Mouse (Mus musculus) ovary, adult 18-20 months (tissue): Measurements from ENCODE around the gene Dnaaf1.

Experiments used
- DNase-seq: peaks from one replicate; pipeline ENCODE4 v3.0.0; 2022; ENCODE audit warnings: low spot score, mixed read lengths

Dnaaf1 gene

DNA sequence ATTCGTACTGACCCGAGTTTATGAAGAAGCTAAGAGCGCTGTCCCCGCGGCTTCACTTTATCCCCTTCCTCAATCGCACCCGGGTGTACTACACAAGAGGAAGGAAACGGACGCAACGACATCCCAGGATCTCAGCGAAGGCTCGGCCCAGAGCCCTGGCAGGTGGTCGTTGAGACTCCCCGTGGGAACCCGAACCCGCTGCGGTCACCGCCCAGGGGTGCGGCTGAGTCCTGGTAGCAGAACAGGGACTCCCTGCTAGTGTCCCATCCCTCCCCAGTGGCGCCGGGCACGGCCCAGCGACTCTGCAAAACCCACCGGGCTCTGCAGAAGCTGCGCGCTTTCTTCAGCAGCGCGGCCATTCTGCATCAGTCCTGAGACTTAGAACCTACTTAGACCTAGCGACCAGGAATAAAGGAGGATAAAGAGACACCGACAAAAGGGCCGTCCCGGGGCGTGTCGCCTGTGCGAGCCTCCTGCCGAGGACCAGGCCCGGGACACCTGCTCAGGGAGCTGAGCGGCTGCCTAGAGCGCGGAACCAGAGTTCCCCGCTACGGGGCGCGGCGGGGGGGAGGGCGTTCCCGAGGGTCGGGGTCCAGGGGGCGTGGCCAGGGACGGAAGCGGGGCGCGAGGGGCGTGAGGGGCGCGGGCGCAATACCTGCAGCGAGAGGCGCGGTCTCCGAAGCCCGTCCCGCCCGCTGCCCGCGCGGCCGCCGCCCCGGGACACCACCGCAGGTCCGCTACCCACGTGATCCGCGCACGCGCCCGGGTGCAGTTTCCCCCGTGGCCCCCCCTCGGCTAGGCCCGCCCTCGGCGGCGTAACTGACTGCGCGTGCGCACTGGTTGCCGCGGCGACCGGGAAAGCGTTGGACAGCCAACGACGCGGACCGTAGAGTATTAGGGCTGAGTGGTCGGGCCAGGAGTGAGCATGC, at the start of gene Dnaaf1, which contains the start of gene Hsdl1:
Gene Dnaaf1 (plus strand): TSS at position 799 of the 929 bp plus-strand sequence.
Gene Hsdl1 (minus strand): TSS at position 747 of the 929 bp plus-strand sequence.
- peak; percentile 90 for DNase-seq

GRCm38 (mm10) chr8:119528762-119529161, 46.3 kb upstream of the Dnaaf1 start:
- DNase-seq, result no peak

GRCm38 (mm10) chr8:119530937-119531336, 44.1 kb upstream of the Dnaaf1 start:
- no peak for DNase-seq

DNA sequence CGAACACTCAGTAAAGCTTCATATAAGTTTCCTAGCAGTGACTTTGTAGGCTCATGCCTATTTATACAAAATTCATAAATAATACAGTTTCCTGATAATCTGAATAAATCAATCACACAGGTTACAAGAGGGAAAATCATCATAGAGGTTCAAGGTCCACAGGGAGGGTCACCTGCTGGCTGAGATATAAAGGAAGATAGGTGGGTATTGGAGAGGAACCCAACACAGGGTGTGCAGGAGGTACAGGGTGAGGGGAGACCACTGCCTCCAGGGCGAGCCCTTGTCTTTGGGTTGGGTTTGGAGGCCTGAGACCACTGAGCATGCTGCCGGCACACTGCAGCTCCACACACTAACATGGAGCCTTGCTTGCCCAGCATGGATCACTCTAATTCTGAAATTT, 43.6 kb upstream of the Dnaaf1 start:
- DNase-seq, result no peak

GRCm38 (mm10) chr8:119531973-119532372, 43.1 kb upstream of the Dnaaf1 start:
- DNase-seq, result no peak

GRCm38 (mm10) chr8:119544606-119545005, 30.4 kb upstream of the Dnaaf1 start:
- DNase-seq, result no peak

DNA sequence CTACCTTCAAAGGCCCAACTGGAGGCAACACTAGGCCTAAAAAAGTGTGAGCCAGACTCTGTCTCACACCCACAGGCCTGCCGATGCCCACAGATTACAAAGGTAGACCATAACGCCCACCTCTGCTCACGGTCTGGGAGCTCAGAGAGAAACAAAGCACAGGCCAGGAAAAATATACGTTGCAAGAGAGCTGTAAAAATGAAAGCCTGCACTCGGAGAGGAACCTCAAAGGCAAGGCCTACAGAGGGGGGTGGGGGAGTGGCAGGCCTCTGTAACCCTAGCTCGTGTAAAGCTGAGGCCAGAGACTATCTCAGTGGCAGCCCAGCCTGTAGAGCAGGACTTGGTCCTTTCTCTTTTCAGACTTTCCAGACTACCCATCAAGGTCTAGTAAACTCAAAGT, 29.9 kb upstream of the Dnaaf1 start:
- DNase-seq, result no peak

DNA sequence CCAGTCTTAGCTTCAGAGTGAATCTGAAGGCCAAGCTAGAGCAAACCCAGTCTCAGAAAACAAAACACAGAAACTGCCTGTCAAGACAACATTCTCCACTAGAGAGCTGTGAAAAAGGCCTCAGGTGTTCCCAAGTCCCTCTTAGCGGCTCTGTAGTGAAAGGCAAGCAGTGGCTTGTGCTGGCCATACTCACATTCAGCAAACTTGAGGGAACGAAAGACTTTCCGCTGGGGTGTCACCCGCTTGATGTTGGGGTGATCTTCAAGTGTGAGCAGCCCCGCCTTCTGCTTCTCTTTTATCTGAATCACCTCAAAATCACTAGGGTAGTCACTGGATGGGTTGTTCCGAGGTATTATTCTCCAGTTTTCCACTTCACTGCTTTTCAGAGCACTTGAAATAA, 29.2 kb upstream of the Dnaaf1 start:
- no peak for DNase-seq

- no peak for DNase-seq
Observed at GRCm38 (mm10) chr8:119547019-119547691, 27.9 kb upstream of the Dnaaf1 start.

- DNase-seq, result no peak
Observed at GRCm38 (mm10) chr8:119548560-119549113, 26.4 kb upstream of the Dnaaf1 start.

- DNase-seq, result no peak
Observed at GRCm38 (mm10) chr8:119552967-119553366, 22.1 kb upstream of the Dnaaf1 start.

DNA sequence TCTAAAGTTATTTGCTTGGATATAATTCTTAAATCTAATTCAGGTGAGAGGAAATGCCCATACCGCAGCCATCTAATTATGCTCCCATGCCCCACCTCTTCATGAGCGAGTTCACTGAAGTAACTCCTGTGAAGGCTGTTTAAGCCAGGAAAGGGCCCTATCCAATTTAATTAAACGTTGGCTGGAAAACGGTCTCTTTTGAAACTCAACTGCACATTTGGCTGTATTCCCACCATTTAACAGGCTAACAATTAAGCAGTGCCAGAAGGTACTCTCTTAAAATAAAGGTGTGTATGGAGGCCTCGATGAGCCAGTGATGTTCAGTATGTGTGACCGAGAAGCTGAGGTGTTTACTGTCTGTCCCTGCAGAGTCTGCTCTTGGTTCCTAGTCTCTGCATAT, 19.2 kb upstream of the Dnaaf1 start:
- DNase-seq, result no peak

DNA sequence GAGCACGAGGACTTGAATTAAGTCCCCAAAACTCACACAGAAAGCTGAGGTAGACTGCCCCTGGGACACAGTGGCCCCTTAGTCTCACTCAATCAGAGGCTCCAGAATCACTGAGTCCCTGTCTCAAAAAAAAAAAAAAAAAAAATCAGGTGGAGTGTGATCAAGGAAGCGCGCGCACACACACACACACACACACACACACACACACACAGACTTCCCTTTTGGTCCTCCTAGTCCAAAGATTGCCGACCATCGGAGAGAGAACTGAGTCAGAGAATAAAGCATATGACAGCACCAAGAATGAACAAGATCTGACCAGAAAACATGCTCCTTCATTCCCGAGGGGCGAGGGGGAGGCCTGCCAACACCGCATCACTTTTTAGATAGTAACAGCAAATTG, 17.9 kb upstream of the Dnaaf1 start:
- DNase-seq, result no peak

GRCm38 (mm10) chr8:119557821-119558602, 17.0 kb upstream of the Dnaaf1 start:
- no peak for DNase-seq

GRCm38 (mm10) chr8:119558603-119559401, 16.2 kb upstream of the Dnaaf1 start, which contains the start of gene Mbtps1:
TSS of gene Mbtps1 (minus strand) at chr8:119558735.
- DNase-seq, result peak; percentile 96

DNA sequence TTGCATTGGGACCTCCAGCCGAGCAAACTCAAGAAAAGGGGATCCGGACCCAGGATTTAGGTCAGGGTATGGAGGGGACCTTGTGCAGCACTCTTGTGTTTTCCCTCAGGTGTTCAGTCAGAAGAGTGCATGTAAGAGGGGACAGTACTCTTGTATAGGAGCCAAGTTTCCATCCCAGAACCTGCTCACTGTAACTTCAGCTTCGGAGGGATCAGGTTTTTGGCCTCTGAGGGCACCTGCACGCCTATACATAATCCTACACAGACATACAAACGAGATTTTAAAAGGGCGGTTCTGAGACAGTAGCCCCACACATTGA, 15.7 kb upstream of the Dnaaf1 start:
- DNase-seq, result no peak

GRCm38 (mm10) chr8:119563849-119564251, 11.2 kb upstream of the Dnaaf1 start:
- no peak for DNase-seq

DNA sequence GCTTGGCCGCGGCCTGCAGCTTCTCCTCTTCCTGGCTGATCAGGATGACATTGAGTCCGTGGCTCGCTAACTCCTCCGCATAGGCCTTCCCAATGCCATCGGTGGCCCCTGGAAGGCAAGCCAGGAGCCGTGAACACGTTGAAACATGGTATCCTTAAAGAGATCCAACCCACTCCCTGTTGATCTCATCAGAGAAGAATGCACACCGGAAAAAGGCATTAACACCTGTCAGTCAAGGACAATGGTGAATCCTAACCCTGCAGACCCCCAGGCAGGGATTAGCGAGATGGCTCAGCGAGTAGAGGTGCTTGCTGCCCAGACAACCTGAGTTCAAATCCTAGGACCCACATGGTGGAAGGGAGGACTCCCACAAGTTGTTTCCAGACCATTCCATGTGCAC, 8.7 kb upstream of the Dnaaf1 start:
- DNase-seq, result no peak

- DNase-seq, result no peak
Observed at GRCm38 (mm10) chr8:119568251-119568650, 6.8 kb upstream of the Dnaaf1 start.

GRCm38 (mm10) chr8:119568951-119569350, 6.1 kb upstream of the Dnaaf1 start:
- DNase-seq, result no peak

GRCm38 (mm10) chr8:119569881-119570280, 5.2 kb upstream of the Dnaaf1 start:
- no peak for DNase-seq
